In genomic region chrX:151116795-151117194, GRCm38 (mm10) we compare ENCODE assay signal across 9 mouse cellular contexts. TPM values are rescaled to one million over a fixed set of nuclear protein-coding genes. Genes with fewer than 3 reads are reported as not detected.
A peak's percentile ranks its signal among the peaks of the same experiment; 100 is the strongest.
DNase-seq lines count a peak whose midpoint lies in the region; ATAC-seq and TF ChIP-seq lines count a peak whose summit lies in the region.
"Had no signal": no experiment of that assay in that cellular context is flagged by ENCODE, and none has a peak within 500 bp of the region (broad histone marks: within the 10 kb centered on the region; RNA-seq: fewer than 3 reads in every experiment).

No protein-coding gene starts in this region.

- dilution Hi-C loops in CH12.LX (cut with MboI; ENCODE audit: extremely low pct_ligation_motif_present, extremely low pct_unique_long_range_greater_than_20kb, low sequenced_read_pairs): no loop called here

- 15% methylated on average over 7 of the region's 7 CpGs for WGBS in heart, embryonic 10.5 days
- 19% methylated on average over 7 of the region's 7 CpGs for WGBS in midbrain, embryonic 13.5 days

- no peak for TF ChIP-seq EP300 in CH12.LX (IDR thresholded peaks at IDR 0.05; ENCODE audit: low read length)

- no peak overlapping the region; the same call in 1 of the 2 replicates for H3K9ac ChIP-seq in CH12.LX (ENCODE audit: insufficient read depth, low read depth)
- no peak overlapping the region for H3K9ac ChIP-seq in midbrain, embryonic 13.5 days (replicated peaks)
- H3K9ac ChIP-seq: hindbrain, embryonic 15.5 days had no signal

- no peaks in the 10 kb centered on the region for H3K79me2 ChIP-seq in CH12.LX (replicated peaks; ENCODE audit: control insufficient read depth, extremely low read depth, insufficient read depth, poor library complexity, severe bottlenecking)

- no peak overlapping the region for H3K27ac ChIP-seq in CH12.LX (ENCODE audit: insufficient read depth, low read depth)
- no peak overlapping the region for H3K27ac ChIP-seq in heart, embryonic 10.5 days
- no peak overlapping the region for H3K27ac ChIP-seq in midbrain, embryonic 13.5 days
- H3K27ac ChIP-seq: hindbrain, embryonic 15.5 days had no signal

- in situ Hi-C loops in CH12.LX (cut with MboI; ENCODE audit: low pct_ligation_motif_present, low pct_unique_long_range_greater_than_20kb, low sequenced_read_pairs): loop anchor here (10.0 to 25.0 kb wide), 2 partner anchors 152 to 454 kb away; partner anchors contain the start of gene Tro

- H3K4me2 ChIP-seq in CH12.LX (ENCODE audit: insufficient read depth, low read depth, poor library complexity, severe bottlenecking): no peak overlapping the region
- H3K4me2 ChIP-seq in midbrain, embryonic 13.5 days (replicated peaks): no peak overlapping the region
- H3K4me2 ChIP-seq: hindbrain, embryonic 15.5 days had no signal

- TF ChIP-seq CTCF in CH12.LX (conservative IDR thresholded peaks at IDR 0.05 in 1 of 2, IDR thresholded peaks at IDR 0.05 in 1 of 2; ENCODE audit: low read depth in 2 of 2, low read length in 2 of 2): peak in 1 of 2 experiments; percentile 80; a peak in 2 of 4 replicates

- no peaks in the 10 kb centered on the region for H3K36me3 ChIP-seq in CH12.LX (replicated peaks in 1 of 2; ENCODE audit: control insufficient read depth in 1 of 2, insufficient read depth in 1 of 2, low read length in 1 of 2)
- H3K36me3 ChIP-seq in heart, embryonic 10.5 days: no peaks in the 10 kb centered on the region
- no peaks in the 10 kb centered on the region for H3K36me3 ChIP-seq in midbrain, embryonic 13.5 days
- H3K36me3 ChIP-seq: hindbrain, embryonic 15.5 days had no signal

- peak; percentile 26 to 29 for DNase-seq in heart, adult 18-20 months
- DNase-seq in heart, adult 11 months: no peak
- peak; percentile 55 for DNase-seq in CH12.LX (ENCODE audit: extremely low read depth)
- DNase-seq in cerebellum, adult 9-10 months: peak; percentile 53
- peak; percentile 76 for DNase-seq in heart, embryonic 10.5 days (ENCODE audit: low spot score)
- DNase-seq in layer of hippocampus, adult 18-20 months (ENCODE audit: low spot score in 2 of 2): peak; percentile 16 to 48
- peak; percentile 26 for DNase-seq in thymus, postnatal 4 days

- peak; percentile 85 for TF ChIP-seq RAD21 in CH12.LX (IDR thresholded peaks at IDR 0.05; ENCODE audit: low read depth, low read length)

- H3K27me3 ChIP-seq in CH12.LX (replicated peaks): no peaks in the 10 kb centered on the region
- H3K27me3 ChIP-seq in heart, embryonic 10.5 days (ENCODE audit: insufficient read depth, poor library complexity, severe bottlenecking): no peaks in the 10 kb centered on the region
- H3K27me3 ChIP-seq in midbrain, embryonic 13.5 days: no peaks in the 10 kb centered on the region
- H3K27me3 ChIP-seq: hindbrain, embryonic 15.5 days had no signal

- ATAC-seq in midbrain, embryonic 13.5 days: peak; percentile 45; the same call in 1 of the 2 replicates

- no peaks in the 10 kb centered on the region for H3K4me1 ChIP-seq in CH12.LX (ENCODE audit: control insufficient read depth in 1 of 2, insufficient read depth in 2 of 2)
- H3K4me1 ChIP-seq in heart, embryonic 10.5 days: no peaks in the 10 kb centered on the region
- H3K4me1 ChIP-seq in midbrain, embryonic 13.5 days (replicated peaks): no peaks in the 10 kb centered on the region
- H3K4me1 ChIP-seq: hindbrain, embryonic 15.5 days had no signal

- no peak for TF ChIP-seq POLR2A in CH12.LX (IDR thresholded peaks at IDR 0.05; ENCODE audit: low read depth, low read length)

- no peak overlapping the region for H3K4me3 ChIP-seq in CH12.LX (replicated peaks in 1 of 3; ENCODE audit: low read depth in 2 of 3, low read length in 2 of 3, poor library complexity in 1 of 3)
- H3K4me3 ChIP-seq in heart, embryonic 10.5 days: no peak overlapping the region
- no peak overlapping the region for H3K4me3 ChIP-seq in midbrain, embryonic 13.5 days (replicated peaks)
- H3K4me3 ChIP-seq: hindbrain, embryonic 15.5 days had no signal

- no peaks in the 10 kb centered on the region for H3K9me3 ChIP-seq in CH12.LX (replicated peaks; ENCODE audit: low read length)
- no peaks in the 10 kb centered on the region for H3K9me3 ChIP-seq in heart, embryonic 10.5 days
- H3K9me3 ChIP-seq in midbrain, embryonic 13.5 days: no peaks in the 10 kb centered on the region
- H3K9me3 ChIP-seq: hindbrain, embryonic 15.5 days had no signal

TF ChIP-seq in CH12.LX, 34 proteins besides CTCF, POLR2A, EP300 and RAD21:
- TF ChIP-seq BHLHE40 (IDR thresholded peaks at IDR 0.05; ENCODE audit: low read depth, low read length): no peak
- TF ChIP-seq MAZ (IDR thresholded peaks at IDR 0.05; ENCODE audit: low read depth, low read length): no peak
- no peak for TF ChIP-seq NELFE (IDR thresholded peaks at IDR 0.05; ENCODE audit: low read depth, low read length)
- TF ChIP-seq MAX (IDR thresholded peaks at IDR 0.05; ENCODE audit: low read length): no peak
- no peak for TF ChIP-seq CHD2 (IDR thresholded peaks at IDR 0.05; ENCODE audit: low read length)
- TF ChIP-seq ZNF384 (IDR thresholded peaks at IDR 0.05; ENCODE audit: low read depth, low read length): no peak
- peak; percentile 62 for TF ChIP-seq SMC3 (IDR thresholded peaks at IDR 0.05; ENCODE audit: low read depth, low read length)

RNA-seq across cellular contexts. Expression of gene Tsr2, which starts 20.5 kb away (rescaled TPM):
- 10 to 100 TPM; 13.7 to 16.4 TPM for total RNA-seq in heart, adult 18-20 months (2021)
- total RNA-seq in CH12.LX (2012; rRNA removed) (15.8 and 31.5 TPM in 2 replicates), CH12.LX (2014; rRNA removed) (43.9 and 44.5 TPM in 2 replicates)
- 77.8 and 82.0 TPM in 2 replicates for polyA plus RNA-seq in CH12.LX (2012; ENCODE audit: insufficient read length, low read depth)
- 26.8 and 40.7 TPM in 2 replicates for polyA plus RNA-seq in heart, embryonic 10.5 days (2016; fragmentation: Nextera tagmentation; extraction: Ambion mirVana)
- total RNA-seq in layer of hippocampus, adult 18-20 months (2021): 10 to 100 TPM; 76.2 to 81.0 TPM
- 34.8 and 38.3 TPM in 2 replicates for polyA plus RNA-seq in midbrain, embryonic 13.5 days (2015; fragmentation: Nextera tagmentation; extraction: Ambion mirVana)
